Mouse (Mus musculus) left cerebral cortex, adult 2 months (tissue): Measurements from ENCODE around the gene Gm49322. TPM values are rescaled to one million over a fixed set of nuclear protein-coding genes. Genes with fewer than 3 reads are reported as not detected.

ENCODE experiments used
- DNase-seq, 2 experiments: peaks; one replicate each; pipeline ENCODE4 v3.0.0; 2021 to 2022; ENCODE audit warnings: low spot score in 2 of 2, mixed read lengths in 1 of 2; ENCODE audit errors: extremely low spot score in 1 of 2
- H3K27ac ChIP-seq: fragments of 200-600 bp; 2 replicates; pipeline ENCODE4 v1.8.1; 2022
- H3K4me3 ChIP-seq: fragments of 200-600 bp; 2 replicates; pipeline ENCODE4 v1.8.1; 2022
- CTCF ChIP-seq: fragments of 200-600 bp; IDR thresholded peaks from 2 replicates; pipeline ENCODE4 v1.8.1; 2022; ENCODE audit warnings: antibody characterized with exemption, mild to moderate bottlenecking, moderate library complexity
- intact Hi-C: fragments of 180-260 bp; cut with DNase I; formaldehyde crosslinking; loops from one replicate; pipeline ENCODE4 v1.15.1; 2025
- total RNA-seq, 2 experiments: library from RNA; stranded (reverse); gene quantifications; 2 replicates each; pipeline ENCODE4 v1.2.3; 2021

Gm49322 gene
- total RNA-seq, 2 experiments from 2014 or later: 2.7 to 4.2 TPM

GRCm38 (mm10) chr10:80572477-80572876 is 33.3 kb upstream of the Gm49322 start:
- peak in 1 of 2 experiments; percentile 12 for DNase-seq
- Histone ChIP-seq H3K4me3 (no peak overlapping the region), H3K27ac (peak overlapping the region; percentile 76)
- intact Hi-C loops: no loop called here
- no peak for TF ChIP-seq CTCF

GRCm38 (mm10) chr10:80573944-80574343 is 31.9 kb upstream of the Gm49322 start:
- intact Hi-C loops: no loop called here
- peak in 1 of 2 experiments; percentile 51 for DNase-seq
- TF ChIP-seq CTCF: no peak

GRCm38 (mm10) chr10:80574896-80575295 is 30.9 kb upstream of the Gm49322 start:
- TF ChIP-seq CTCF: no peak
- DNase-seq: peak in 1 of 2 experiments; percentile 23
- intact Hi-C loops: loop anchor here (5.0 kb wide), 1 partner anchor 102 kb away; the partner anchor contains the start of gene Mknk2
- peak overlapping the region; percentile 96 for H3K27ac ChIP-seq
- H3K4me3 ChIP-seq: peak overlapping the region; percentile 83

More at GRCm38 (mm10) chr10:80573944-80574343, 31.9 kb upstream of the Gm49322 start:
- peak overlapping the region; percentile 36 for H3K4me3 ChIP-seq
- H3K27ac ChIP-seq: peak overlapping the region; percentile 96

GRCm38 (mm10) chr10:80575925-80576324 is 29.9 kb upstream of the Gm49322 start:
- no peak for TF ChIP-seq CTCF
- intact Hi-C loops: loop anchor here (2.0 to 5.0 kb wide), 2 partner anchors 47 to 101 kb away; partner anchors contain the start of genes Csnk1g2 and Mknk2
- peak overlapping the region; percentile 83 for H3K4me3 ChIP-seq
- H3K27ac ChIP-seq: peak overlapping the region; percentile 96
- DNase-seq: no peak

- TF ChIP-seq CTCF: no peak; the same call in none of the 2 replicates
- DNase-seq: no peak
- intact Hi-C loops: loop anchor here (1.0 to 5.0 kb wide), 3 partner anchors 10 to 101 kb away; partner anchors contain the start of genes Csnk1g2 and Mknk2
- peak overlapping the region; percentile 96 for H3K27ac ChIP-seq
- peak overlapping the region; percentile 83 for H3K4me3 ChIP-seq
These were observed 29.2 kb upstream of the Gm49322 start for GRCm38 (mm10) chr10:80576351-80577194.

- DNase-seq: peak; percentile 95 to 96
- no peak for TF ChIP-seq CTCF
- intact Hi-C loops: loop anchor here (1.0 to 5.0 kb wide), 3 partner anchors 11 to 100 kb away; partner anchors contain the start of genes Csnk1g2 and Mknk2
These were observed 28.4 kb upstream of the Gm49322 start, which contains the start of gene Klf16 for GRCm38 (mm10) chr10:80577195-80578130. TSS of gene Klf16 (minus strand) at chr10:80577321.

GRCm38 (mm10) chr10:80578131-80578750 is 27.6 kb upstream of the Gm49322 start:
- TF ChIP-seq CTCF: peak; percentile 75
- peak overlapping the region; percentile 83 for H3K4me3 ChIP-seq
- intact Hi-C loops: loop anchor here (5.0 kb wide), 1 partner anchor 99 kb away; the partner anchor contains the start of gene Mknk2
- peak in 1 of 2 experiments; percentile 68 for DNase-seq
- peak overlapping the region; percentile 90 for H3K27ac ChIP-seq

More at GRCm38 (mm10) chr10:80577195-80578130, 28.4 kb upstream of the Gm49322 start, which contains the start of gene Klf16:
- peak within 1 kb of the TSS; percentile 83 for H3K4me3 ChIP-seq
- H3K27ac ChIP-seq: peak within 1 kb of the TSS; percentile 96

GRCm38 (mm10) chr10:80578911-80579310 is 26.9 kb upstream of the Gm49322 start:
- intact Hi-C loops: loop anchor here (5.0 kb wide), 1 partner anchor 98 kb away; the partner anchor contains the start of gene Mknk2
- Histone ChIP-seq H3K27ac (peak overlapping the region; percentile 90; the same call in 1 of the 2 replicates), H3K4me3 (no peak overlapping the region)
- DNase-seq: no peak
- TF ChIP-seq CTCF: peak; percentile 52

- DNase-seq: no peak
- intact Hi-C loops: no loop called here
- Histone ChIP-seq H3K4me3 (no peak overlapping the region), H3K27ac (peak overlapping the region; percentile 32; the same call in 1 of the 2 replicates)
- TF ChIP-seq CTCF: no peak
These were observed 22.8 kb upstream of the Gm49322 start for GRCm38 (mm10) chr10:80583047-80583446.

- DNase-seq: no peak
- no peak for TF ChIP-seq CTCF
- Histone ChIP-seq H3K4me3 (no peak overlapping the region), H3K27ac (peak overlapping the region; percentile 28; the same call in 1 of the 2 replicates)
- intact Hi-C loops: no loop called here
These were observed 21.8 kb upstream of the Gm49322 start for GRCm38 (mm10) chr10:80584045-80584488.
